Mouse (Mus musculus): ENCODE measurements around the gene Klf11. TPM values are rescaled to one million over a fixed set of nuclear protein-coding genes. Genes with fewer than 3 reads are reported as not detected.

Gene Klf11
- total RNA-seq, 1 experiment from 2014 or later = 24.8 TPM

DNA sequence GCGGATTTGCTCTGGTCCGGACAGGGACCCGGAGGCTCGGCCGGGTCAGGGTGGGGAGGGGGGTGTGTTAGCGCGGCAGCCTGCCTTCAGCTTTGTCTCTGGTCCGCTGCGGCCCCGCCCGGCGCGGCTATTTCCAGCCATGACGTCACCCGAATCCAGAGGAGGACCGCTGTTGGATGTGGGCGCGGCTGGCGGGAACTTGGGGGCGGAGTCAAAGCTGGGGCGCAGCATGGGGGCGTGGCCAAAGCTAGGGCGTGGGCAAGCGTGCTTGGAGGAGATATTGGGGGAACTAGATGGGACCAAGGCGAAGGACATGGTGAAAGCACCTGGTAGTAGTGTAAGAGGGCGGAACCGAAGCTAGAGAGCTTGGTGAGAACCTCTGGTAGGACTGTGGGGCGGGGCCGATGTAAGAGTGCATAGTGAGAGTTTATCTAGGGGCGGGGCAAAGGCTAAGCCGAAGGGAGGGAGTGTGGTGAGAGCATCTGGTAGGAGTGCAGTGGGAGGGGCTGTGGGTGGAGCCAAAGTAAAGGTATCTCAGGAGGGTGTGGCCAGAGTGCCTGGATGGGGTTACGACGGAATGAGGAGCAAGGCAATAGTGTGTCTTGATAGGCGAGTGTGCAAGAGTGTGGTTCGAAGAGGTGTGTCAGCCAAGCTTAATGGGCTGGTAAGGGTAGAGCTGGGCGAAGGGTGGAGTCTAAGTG lies 718 bp downstream of the Klf11 start:
- ATAC-seq (replicated peaks; ENCODE audit: low read depth, poor library complexity, severe bottlenecking) = peak; percentile 71

DNA sequence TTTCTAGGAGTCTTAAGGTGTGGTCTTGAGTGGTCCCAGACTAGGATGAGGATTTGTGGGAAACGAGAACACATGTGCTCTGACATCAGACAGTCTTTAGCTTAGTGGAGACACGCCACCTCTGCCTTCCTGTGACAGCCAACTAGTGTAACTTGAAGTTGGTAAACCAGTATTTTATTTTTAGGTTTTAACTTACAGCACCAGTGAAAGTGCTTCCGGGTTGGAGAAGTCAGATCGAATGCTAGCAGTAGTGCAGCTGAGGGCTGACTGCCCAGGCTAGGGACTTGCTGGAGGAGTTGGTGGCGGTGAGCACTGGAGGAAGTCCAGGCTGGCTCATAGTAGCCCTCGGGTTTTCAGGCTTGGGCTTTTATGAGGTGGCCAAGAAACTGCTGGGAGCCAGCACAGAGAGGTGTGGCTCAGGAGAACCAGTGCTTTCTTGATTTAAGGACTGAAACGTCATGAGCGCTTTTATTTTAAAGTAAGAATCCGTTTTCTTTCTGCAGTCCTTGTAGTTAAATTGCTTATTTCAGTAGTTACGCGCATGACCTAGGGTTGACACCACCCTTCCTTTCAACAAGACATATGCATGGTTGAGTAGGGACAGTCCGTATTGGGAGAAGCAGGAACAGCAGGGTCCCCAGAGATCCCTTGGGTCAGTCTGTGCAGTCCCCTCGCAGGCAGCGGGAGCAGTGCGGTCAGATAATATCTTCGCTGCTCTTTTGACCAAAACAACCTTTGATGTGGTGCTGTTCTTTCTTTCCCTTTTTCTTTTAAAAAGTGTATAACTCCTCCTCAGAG lies 3.2 kb downstream of the Klf11 start:
- no peak for ATAC-seq (replicated peaks; ENCODE audit: low read depth, poor library complexity, severe bottlenecking)

DNA sequence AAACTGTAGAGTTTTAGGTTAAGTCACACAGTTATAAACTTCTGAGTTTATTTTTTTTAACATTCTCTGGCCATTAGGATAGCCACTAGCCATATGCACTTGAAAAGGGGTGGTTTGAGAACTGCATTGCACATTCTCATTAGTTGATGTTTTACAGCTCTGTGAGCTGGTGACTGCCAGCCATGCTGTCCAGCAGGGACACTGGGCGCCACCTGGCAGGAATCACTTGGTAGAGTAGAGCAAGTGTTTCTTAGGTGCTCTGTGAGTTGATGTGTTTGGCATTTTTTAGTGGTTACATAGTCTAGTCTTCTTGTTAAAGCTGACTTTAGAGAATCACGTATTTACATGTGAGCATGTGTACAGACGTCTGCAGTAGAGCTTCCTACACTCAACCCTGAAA lies 5.4 kb downstream of the Klf11 start:
- no peak for ATAC-seq (replicated peaks; ENCODE audit: low read depth, poor library complexity, severe bottlenecking)

DNA sequence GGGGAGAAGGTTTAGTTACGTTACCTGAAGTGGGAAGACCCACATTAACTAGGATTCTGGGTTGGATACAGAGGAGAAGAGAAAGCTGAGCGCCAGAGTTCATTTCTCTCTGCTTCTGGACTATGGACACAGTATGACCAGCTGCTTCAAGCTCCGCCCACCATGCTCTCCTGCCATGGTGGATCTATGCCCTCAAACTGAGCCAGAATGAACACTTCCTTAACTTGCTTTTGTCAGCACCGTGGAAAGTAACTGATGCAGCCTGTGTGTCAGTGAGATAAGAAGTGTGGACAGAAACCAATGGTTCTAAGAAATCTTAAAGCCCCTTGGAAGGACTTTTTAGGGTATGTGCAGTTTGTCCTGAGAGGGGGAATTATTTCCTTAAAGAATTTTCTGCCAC lies 7.9 kb downstream of the Klf11 start:
- ATAC-seq (replicated peaks; ENCODE audit: low read depth, poor library complexity, severe bottlenecking) = peak; percentile 39; the same call in 1 of the 2 replicates

DNA sequence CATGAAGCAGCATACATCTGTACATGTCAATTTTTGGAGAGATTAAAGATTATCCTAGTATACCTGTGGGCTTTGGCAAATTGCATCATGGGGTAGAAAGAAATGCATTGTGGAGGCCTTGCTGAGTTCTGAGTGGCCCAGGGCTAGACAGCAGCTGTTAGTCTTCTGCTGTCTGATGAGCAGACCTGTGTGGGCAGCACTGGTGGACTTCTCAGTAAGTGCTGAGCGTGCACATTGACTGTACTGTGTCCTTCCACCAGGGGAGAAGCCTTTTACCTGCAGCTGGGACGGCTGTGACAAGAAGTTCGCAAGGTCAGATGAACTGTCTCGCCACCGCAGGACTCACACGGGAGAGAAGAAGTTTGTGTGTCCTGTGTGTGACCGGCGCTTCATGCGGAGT lies 8.8 kb downstream of the Klf11 start:
- no peak for ATAC-seq (replicated peaks; ENCODE audit: low read depth, poor library complexity, severe bottlenecking)

DNA sequence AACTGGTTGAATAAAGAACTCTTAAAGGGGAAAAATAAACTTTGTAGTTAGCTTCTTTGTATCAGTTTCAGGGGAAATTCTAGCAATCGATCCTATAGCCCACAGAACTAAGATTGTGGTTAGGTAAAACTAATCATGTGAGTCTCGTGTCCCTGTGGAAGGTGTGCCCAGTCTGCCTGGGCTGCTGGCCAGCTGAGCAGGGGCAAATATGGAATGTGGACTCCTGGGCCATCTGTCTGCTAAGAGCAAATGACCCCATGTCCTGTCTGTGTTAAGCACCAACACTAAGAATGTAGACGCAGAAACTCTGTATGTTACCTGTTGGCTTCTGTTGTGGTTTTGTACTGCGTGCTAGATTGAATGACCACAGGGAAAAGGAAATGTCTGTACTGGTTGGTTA lies 10.0 kb downstream of the Klf11 start:
- no peak for ATAC-seq (replicated peaks; ENCODE audit: low read depth, poor library complexity, severe bottlenecking)

DNA sequence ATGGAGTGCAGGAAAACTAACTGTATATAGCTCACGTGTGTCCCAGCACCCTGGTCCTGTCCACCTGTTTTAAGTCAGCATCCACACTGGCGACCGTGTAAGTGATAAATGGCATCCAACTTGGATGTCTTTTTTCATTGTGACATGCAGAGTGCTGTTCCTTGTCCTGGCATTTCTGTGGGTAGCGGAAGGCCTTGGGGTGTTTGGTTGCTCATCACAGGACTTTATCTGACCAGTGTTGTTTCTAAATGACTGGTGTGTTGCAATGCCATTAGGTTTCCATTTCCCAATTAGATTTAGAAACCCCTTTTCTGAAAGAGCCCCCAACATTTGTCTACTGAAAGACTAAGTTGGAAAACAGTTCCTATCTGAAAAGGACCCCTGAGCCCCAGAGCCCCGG lies 11.1 kb downstream of the Klf11 start:
- no peak for ATAC-seq (replicated peaks; ENCODE audit: low read depth, poor library complexity, severe bottlenecking)

DNA sequence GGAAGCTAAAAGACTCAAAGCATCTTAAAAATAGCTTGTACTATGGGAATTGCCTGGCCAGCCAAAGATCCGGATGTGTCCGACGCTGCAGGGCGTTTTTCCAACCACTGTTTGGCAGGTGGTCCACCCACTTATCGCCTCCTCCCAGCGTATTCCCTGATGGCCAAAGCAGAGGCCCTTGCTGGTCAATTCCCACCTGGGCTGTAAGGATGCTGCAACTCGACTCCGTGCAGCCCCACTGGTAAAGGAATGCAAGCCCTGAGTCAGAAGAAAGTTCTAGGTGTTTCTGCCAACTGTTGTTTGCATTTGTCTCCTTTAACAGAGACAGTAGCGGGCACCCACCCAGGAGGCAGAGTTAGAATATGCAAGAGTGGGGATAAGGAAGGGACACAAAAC lies 29.0 kb downstream of the Klf11 start:
- no peak for ATAC-seq (replicated peaks; ENCODE audit: low read depth, poor library complexity, severe bottlenecking)

DNA sequence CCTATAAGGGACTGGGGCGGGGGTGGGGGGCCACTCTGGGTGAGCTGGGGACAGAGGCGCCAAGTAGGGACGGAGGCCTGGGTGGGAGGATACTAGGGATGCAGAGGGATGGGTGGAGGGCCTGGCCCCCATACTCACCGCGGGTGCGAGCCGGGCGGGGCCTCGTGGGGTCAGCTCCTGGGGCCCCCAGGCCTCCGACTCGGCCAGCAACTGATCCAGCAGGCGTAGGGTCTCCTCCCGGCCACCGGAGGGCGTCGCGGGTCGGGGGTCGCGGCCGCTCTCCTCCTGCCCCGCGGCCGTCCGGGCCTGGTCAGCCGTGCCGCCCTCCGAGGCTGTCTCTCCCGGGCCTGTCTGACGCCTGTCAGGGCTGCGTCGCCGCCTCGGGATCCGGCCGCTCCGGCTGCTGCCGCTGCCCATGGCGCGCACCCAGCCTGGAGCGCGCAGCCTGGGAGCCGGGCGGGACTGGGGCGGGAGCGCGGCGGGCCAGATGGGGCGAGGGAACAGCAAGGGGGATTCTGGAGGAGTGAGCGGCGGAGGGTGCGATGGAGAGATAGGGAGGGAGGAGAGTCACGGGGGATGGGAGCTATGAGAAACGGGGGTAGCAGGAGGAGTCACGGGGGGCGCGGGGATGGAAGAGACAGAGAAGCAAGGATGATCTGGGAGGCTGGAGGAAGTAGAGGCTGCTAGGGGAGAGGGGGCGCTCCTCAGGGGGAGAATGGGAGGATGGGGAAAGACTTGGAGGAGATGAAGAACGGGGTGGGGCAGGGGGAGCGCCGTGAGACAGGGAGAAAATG lies 29.6 kb downstream of the Klf11 start:
- no peak for ATAC-seq (replicated peaks; ENCODE audit: low read depth, poor library complexity, severe bottlenecking)

DNA sequence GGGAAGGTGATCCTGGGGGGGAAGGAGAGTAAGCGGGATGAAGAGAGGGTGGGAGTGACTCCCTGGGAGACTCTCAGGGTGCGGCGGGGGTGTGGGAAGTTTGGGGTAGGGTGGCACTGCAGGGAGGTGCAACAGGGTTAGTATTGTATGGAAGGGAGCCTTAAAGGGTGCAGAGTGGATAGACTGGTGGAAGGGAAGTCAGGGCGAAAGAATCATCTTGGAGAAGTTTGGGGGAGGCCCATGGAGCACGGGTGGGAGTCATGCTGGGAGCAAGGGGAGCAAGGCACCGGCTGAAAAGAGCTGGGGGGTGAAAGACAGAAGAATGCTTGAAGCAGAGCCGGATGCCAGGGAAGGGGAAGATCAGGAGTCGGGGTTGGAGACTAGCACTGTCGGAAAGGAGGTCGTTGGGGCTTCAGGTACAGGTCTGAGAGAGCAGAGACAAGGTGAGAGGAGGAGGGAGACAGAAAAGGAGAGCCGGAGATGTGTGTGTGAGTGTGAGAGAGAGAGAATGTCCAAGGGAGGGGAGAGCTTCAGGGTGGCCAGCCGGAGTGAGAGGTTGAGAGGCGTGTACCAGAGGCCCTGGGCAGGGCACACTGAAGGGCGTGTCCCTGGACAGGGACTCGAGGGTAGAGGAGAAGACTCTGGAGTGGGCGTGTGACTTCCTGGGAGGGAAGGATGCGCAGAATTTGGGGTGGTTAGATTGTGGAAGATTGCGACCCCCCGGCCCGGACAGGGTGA lies 30.4 kb downstream of the Klf11 start, which contains the start of gene Cys1:
TSS of gene Cys1 (minus strand) at position 528 of the 738 bp plus-strand sequence.
- peak; percentile 71 for ATAC-seq (replicated peaks; ENCODE audit: low read depth, poor library complexity, severe bottlenecking)

DNA sequence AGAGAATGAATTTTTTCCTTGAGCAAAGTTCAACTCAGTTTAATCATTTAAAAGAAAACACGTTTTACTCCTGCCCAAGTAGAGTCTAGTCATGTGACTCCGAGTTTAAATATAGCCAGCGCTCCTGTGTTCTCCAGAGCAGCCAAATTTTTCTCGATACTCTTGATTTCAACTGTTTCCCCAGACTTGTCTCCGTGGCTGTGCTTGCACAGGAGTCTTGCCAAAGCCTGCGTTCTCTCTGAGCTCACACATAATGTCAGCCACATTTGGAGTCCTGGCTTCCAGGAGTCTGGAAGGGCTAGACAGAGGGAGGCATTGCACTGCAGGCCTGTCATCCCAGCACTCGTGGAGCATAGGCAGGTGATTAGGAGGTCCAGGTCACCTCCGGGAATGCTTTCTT lies 31.5 kb downstream of the Klf11 start:
- no peak for ATAC-seq (replicated peaks; ENCODE audit: low read depth, poor library complexity, severe bottlenecking)

DNA sequence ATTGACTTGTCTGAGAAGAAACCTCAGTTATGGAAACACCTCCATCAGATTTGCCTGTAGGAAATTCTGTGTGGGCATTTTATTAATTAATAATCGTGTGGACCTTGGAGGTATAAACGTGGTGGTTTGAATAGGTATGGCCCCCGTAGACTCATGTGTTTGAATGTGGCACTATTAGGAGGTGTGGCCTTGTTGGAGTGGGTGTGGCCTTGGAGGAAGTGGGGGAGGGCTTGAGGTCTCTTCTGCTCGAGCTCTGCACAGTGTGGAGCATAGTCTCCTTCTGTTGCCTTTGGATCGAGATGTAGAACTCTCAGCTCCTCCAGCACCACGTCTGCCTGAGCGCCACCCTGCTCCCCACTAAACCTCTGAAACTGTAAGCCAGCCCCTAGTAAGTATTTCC lies 32.4 kb downstream of the Klf11 start:
- no peak for ATAC-seq (replicated peaks; ENCODE audit: low read depth, poor library complexity, severe bottlenecking)

DNA sequence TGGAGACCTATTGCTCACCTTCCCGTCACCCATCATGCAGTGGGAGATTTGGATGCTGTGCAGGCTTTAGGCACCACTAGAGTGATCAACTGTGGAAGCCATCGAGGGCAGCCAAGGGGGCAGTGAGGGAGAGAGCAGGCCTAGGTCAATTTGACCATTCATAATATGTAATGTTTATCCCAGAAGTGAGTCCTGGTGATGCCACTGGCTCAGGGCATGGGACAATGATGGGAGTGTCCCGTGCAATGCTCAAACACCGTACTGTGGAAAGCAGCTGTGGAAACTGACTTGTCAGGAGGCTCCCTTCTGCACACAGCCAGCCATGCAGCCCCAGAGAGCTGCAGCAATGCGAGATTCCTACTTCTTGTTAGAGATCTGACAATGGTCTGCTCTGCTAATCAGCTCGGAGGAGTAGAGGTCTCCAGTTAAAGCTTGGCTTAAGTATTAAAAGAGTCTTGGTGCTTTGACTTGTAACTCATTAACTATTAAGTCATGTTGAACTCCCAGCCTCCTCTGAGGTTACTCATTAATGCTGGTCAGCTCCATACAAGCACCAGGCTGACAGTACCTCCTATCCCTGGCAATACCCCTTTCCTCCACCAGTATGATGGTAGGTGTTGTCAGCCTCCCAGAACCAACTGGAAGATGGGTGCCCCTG lies 35.1 kb downstream of the Klf11 start:
- no peak for ATAC-seq (replicated peaks; ENCODE audit: low read depth, poor library complexity, severe bottlenecking)

DNA sequence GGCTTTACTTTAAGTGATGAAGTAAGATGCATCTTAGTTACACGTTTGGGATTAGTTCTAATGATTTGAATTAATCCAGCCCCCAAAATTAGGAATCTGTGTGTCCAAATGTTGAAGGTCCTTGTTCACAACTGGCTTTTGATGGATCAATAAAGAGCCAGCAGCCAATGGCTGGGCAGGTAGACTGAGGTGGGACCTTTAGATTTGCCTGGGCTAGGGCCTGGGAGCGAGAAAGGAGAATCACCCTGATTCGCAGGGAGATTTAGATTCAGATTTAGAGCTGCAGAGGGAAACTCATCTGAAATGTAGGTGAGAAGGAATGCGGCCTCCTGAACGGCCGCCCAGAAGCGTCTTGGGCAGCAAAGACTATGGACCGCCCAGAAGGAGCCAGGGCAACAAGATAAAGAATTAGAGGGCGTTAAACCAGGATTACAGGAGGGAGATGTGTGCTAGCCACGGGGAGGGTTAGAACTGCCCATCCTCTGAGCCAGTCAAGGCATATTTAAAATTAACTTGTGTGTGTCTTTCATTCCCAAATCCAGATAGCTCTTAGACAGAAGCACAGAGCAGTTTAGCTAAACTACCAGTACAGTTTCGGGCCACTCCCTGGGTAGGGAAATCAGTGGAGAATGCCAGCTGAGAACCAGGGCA lies 35.7 kb downstream of the Klf11 start:
- no peak for ATAC-seq (replicated peaks; ENCODE audit: low read depth, poor library complexity, severe bottlenecking)

DNA sequence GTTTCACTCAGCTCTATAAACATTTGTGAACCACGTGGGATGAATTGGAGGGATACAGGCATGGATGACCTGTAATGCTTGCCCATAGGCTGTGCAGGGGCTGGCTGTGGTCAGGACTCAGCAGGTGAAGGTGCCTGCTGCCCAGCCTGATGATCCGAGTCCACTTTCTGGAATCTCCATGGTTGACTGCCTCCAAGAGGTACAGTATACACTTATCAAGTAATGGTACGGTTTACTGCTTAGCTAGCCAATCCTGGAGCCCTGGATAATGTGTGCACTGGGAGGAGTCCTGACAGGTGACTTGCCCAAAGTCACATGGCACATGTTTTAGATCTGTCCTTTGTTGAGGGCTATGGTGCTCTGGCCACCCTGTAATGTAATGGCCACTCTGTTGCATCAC lies 39.3 kb downstream of the Klf11 start:
- ATAC-seq (replicated peaks; ENCODE audit: low read depth, poor library complexity, severe bottlenecking) = no peak

DNA sequence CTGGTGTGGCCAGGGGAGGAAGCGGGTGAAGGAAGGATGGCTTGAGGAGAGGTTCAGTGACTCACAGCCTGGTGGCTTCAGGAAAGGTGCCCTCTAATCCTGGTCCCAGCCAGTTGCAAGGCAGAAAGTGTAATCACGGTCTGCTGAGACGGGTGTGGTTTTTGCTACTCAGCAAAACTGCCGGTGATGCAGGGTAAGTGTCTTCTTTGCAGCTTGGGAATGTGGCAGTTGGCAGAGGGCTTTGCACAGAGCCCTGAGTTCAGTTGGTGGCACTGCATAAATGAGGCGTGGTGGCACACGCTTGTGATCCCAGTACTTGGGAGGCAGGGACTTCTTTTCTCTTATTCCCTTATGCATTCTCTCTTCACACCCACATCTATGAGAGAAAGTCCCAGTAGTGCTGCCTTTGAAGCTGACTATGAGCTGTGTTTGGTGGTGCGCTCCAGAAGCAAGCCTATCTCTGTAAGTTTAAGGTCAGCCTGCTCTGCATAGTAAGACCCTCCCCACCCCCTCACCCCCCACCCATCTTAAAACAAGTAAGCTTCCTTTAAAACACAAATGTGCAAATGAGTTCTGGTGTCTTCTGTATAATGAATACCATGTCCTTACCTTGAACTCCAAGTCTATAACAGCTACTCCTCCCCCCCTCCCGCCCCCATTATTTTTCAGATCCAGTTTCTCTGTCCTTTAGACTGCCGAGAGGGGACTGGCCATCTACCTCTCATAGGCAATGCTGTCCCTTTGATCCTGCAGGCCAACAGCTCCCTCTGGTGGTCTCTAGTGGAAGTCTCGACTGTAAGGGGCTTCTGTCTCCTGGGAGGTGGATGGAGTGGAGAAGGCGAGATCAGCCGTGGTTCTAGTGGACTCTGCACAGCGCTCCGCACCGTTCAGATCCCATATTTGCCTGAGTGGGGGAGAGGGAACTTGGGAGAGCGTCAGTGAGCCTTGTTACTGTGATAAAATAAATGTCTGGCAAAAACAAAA lies 45.7 kb downstream of the Klf11 start:
- peak; percentile 98 for ATAC-seq (replicated peaks; ENCODE audit: low read depth, poor library complexity, severe bottlenecking)

DNA sequence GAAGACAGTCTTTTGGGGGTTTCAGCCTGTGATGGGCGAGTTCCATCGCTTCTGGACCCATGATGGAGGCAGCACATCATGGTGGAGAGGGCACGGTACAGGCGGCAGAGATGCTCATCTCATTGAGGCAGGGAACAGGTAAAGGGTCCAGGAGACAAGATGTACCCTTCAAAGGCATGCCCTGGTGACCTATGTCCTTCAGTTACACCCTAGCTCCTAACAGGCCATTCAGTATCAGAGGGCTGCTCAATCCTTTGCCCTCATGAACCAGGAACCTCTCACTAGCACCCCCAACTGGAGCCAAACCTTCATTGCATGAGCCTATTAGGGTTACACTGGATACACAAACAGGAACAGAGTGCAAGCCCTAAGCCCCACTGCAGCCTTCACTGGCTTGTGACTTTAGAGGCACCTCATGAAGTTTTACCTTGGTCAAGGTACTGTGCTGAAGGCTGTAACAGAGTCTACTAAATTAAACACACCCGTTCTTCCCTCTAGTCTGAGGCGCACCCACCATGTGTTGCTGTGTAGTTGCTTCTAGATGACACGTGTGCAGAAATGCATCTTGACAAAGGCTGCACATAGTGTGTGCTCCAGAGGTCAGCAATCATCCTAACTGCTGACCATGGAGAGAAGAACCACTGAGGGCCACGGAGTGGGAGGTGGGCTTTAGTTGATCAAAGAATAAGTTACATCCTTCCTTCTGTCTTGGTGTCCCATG lies 46.6 kb downstream of the Klf11 start:
- peak; percentile 45 for ATAC-seq (replicated peaks; ENCODE audit: low read depth, poor library complexity, severe bottlenecking)

All from common myeloid progenitor, adult 5-6 weeks (primary cell).